Mouse (Mus musculus): ENCODE results near the gene Gm38392.

DNA sequence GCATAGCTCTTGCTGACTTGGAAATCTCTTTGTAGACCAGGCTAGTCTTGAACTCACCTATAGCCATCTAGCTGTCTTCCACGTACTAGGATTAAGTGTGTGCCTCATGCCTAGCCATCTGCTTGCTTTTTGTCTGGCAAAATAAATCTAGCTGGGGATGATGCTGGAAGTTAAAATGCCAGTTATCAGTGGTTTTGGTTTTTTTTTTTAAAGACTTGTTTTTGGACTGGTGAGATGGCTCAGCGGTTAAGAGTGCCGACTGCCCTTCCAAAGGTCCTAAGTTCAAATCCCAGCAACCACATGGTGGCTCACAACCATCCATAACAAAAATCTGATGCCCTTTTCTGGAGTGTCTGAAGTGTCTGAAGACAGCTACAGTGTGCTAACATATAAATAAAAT, 15.2 kb downstream of the Gm38392 start:
- no peak for TF ChIP-seq CTCF (IDR thresholded peaks at IDR 0.05; ENCODE audit: low read depth)
- no peak for TF ChIP-seq EP300 (IDR thresholded peaks at IDR 0.05; ENCODE audit: low read depth)

Measured in heart, postnatal 0 days (tissue).